Mouse (Mus musculus) testis, adult 2 months (tissue): ENCODE results near the gene Actl11. TPM values are rescaled to one million over a fixed set of nuclear protein-coding genes. Genes with fewer than 3 reads are reported as not detected.

Experiments
- H3K27ac ChIP-seq: fragments of 200-500 bp; 2 replicates; pipeline ENCODE4 v1.5.1; 2012; ENCODE audit warnings: low read depth, low read length; ENCODE audit not compliant: control insufficient read depth, insufficient read depth
- H3K27me3 ChIP-seq: fragments of 200-500 bp; 2 replicates; pipeline ENCODE4 v1.6.1; 2012; ENCODE audit warnings: mild to moderate bottlenecking, low read length, moderate library complexity; ENCODE audit not compliant: control insufficient read depth, insufficient read depth
- H3K36me3 ChIP-seq: fragments of 200-500 bp; 2 replicates; pipeline ENCODE4 v1.6.1; 2012; ENCODE audit warnings: mild to moderate bottlenecking, low read length; ENCODE audit not compliant: control insufficient read depth, insufficient read depth
- H3K4me1 ChIP-seq: fragments of 200-500 bp; 2 replicates; pipeline ENCODE4 v1.6.1; 2012; ENCODE audit warnings: low read length; ENCODE audit not compliant: control insufficient read depth, insufficient read depth
- H3K4me3 ChIP-seq: fragments of 200-500 bp; 2 replicates; pipeline ENCODE4 v1.5.1; 2012; ENCODE audit warnings: low read depth, mild to moderate bottlenecking, low read length, moderate library complexity, mixed read lengths; ENCODE audit not compliant: control insufficient read depth
- CTCF ChIP-seq: fragments of 200-500 bp; IDR thresholded peaks from 2 replicates; pipeline ENCODE4 v1.5.1; 2012; ENCODE audit warnings: low read depth, mild to moderate bottlenecking, inconsistent platforms, low read length, moderate library complexity; ENCODE audit not compliant: control insufficient read depth, insufficient read depth, insufficient replicate concordance
- POLR2A ChIP-seq: fragments of 200-500 bp; IDR thresholded peaks from 2 replicates; pipeline ENCODE4 v1.6.1; 2012; ENCODE audit warnings: low read depth, mild to moderate bottlenecking, inconsistent platforms, low read length, moderate library complexity; ENCODE audit not compliant: control insufficient read depth
- polyA plus RNA-seq: library from polyadenylated mRNA; depleted of rRNA; stranded (reverse); fragments of >200 nt; gene quantifications from 2 replicates; pipeline ENCODE4 v1.2.3, GENCODE M21; 2012

The Actl11 gene
- polyA plus RNA-seq, 1 experiment, result 372 TPM

DNA sequence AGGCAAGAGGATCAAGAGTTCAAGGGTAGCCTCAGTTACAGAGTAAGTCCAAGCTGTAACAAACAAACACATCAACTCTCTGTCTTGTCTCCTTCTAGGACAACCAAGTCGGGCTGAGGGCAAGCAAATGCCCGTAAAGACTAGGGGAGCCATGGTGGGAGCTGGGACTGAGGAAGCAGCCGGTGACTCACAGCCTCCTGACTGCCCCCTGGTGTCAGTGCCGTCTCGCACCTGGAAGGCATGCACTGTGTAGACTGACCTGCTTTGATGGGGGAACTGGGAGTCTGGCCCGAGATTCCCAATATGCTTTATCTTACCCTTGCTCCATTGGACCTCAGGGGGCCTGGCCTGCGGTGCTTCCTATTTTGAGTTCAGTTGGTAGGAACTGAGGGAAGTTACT lies 5.2 kb upstream of the Actl11 start:
- TF ChIP-seq POLR2A (no peak), CTCF (peak; percentile 46; the same call in 1 of the 2 replicates)
- Histone ChIP-seq H3K27ac (no peak overlapping the region), H3K27me3 (no peaks in the 10 kb centered on the region), H3K4me3 (no peak overlapping the region), H3K36me3 (no peaks in the 10 kb centered on the region), H3K4me1 (peaks cover 7% of the 10 kb centered on the region)

DNA sequence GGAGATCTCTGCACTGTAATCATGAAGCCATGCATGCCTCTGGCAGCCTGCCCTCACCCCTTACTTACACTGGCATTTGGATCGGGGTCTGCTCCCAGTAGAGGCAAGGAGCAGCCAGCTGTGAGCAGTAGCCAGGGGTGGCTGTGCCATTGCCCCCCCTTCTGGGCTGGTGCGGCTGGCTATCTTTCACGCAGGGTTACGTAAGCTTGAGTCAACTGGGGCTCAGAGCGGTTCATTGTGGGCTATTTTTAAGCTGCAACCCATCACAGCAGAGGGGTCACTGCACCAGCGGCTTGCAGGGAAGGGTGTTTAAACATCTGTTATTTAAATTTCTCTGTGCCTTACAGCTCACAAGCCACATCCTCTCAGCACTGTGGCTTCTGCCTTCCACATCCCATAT lies 4.3 kb upstream of the Actl11 start:
- Histone ChIP-seq H3K4me3 (no peak overlapping the region), H3K27me3 (no peaks in the 10 kb centered on the region), H3K4me1 (peaks cover 4% of the 10 kb centered on the region), H3K36me3 (no peaks in the 10 kb centered on the region), H3K27ac (no peak overlapping the region)
- no peak for TF ChIP-seq CTCF
- TF ChIP-seq POLR2A, result no peak

DNA sequence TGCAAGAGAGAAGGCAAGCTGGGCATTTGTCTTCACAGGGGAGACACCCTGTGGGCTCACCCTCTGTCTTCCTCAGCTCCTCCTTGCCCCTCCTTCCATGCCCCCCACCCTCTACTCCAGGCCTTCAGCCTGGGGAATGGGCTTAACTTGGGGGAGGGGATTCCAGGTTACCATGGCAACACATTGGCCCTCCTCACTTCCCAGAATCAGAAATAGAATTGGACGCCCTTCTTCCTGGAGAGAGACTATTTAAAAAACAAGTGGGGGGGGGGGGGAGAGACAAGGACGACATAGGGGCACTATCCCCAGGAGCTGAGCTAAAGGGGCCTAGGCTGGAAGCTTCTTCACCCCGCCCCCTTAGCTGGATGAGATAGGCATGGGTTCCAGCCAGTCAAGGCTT lies 3.0 kb upstream of the Actl11 start:
- Histone ChIP-seq H3K4me1 (peaks cover 4% of the 10 kb centered on the region), H3K36me3 (no peaks in the 10 kb centered on the region), H3K27me3 (no peaks in the 10 kb centered on the region), H3K4me3 (no peak overlapping the region; the same call in none of the 2 replicates), H3K27ac (no peak overlapping the region)
- TF ChIP-seq POLR2A (no peak), CTCF (no peak)

DNA sequence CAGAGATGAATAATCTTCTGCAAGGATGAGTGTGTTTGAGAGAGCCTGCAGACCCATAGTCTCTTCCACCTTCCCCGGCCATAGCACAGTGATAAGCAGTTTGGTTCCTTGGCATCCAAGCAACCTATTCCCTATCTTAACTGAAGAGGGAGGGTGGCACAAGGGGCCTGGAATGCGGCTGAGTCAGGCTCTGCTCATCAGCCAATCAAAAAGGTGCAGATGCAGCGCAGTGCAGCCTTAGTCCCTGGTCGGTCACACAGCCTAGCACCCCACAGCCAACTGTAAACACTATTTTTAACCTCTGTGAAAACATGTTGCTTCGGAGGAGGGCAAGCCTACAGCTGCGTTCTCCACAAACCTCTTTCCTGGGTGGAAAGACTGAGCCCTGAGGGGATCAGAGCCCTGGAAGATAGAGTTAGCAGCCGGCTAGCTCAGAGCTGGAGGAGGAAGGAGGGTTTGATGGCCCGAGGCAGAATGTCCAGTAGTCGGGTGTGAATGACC lies 1.3 kb upstream of the Actl11 start:
- Histone ChIP-seq H3K36me3 (no peaks in the 10 kb centered on the region), H3K27ac (no peak overlapping the region), H3K4me1 (peaks cover 4% of the 10 kb centered on the region), H3K4me3 (peak overlapping the region; percentile 75), H3K27me3 (no peaks in the 10 kb centered on the region)
- TF ChIP-seq CTCF (no peak), POLR2A (no peak)

DNA sequence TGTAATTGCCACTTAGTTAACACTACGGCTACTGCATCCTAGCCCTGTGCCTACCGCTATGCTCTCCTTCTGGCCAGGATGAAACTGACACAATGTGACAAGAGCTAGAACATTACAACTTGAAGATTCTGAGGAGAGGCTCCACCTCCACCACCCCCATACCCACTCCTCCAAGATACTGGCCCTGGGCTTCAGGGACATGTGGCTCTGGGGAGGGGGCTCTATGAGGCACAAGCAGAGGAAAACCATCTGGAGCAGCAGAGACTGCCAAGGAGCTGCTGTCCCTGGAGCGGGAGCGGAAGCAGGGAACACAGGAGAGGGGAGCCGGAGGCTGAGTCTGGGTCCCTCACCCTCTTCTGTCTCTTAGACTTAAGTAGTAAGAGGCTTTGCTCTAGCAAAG lies 520 bp upstream of the Actl11 start:
- H3K4me3 ChIP-seq, result peak overlapping the region; percentile 84
- no peak for TF ChIP-seq CTCF
- no peak for TF ChIP-seq POLR2A
- no peaks in the 10 kb centered on the region for H3K27me3 ChIP-seq
- H3K36me3 ChIP-seq, result no peaks in the 10 kb centered on the region
- peak overlapping the region; percentile 44 for H3K27ac ChIP-seq
- H3K4me1 ChIP-seq, result peaks cover 4% of the 10 kb centered on the region

DNA sequence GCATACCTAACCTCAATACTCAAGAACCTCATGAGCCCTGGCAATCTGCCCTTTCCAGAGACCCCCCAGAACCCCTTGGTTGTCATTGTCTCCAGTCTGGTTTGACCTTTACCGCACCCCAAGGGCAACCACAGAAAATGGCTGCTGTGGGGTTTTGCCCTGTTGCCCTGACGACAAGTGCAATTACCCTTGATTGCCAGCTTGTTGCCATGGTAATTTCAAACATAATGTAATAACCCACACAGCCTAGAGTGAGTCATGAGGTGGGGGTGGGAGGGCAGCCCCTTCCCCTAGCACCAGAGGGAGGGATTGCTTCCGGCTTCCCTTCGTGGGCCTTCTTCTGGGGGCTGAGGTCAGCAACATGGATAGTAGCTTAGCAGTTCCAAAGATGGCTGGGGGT lies 4.0 kb downstream of the Actl11 start:
- TF ChIP-seq CTCF, result no peak
- no peak for TF ChIP-seq POLR2A
- Histone ChIP-seq H3K36me3 (no peaks in the 10 kb centered on the region), H3K4me1 (peaks cover 17% of the 10 kb centered on the region), H3K27me3 (no peaks in the 10 kb centered on the region), H3K4me3 (peak overlapping the region; percentile 84), H3K27ac (no peak overlapping the region)

DNA sequence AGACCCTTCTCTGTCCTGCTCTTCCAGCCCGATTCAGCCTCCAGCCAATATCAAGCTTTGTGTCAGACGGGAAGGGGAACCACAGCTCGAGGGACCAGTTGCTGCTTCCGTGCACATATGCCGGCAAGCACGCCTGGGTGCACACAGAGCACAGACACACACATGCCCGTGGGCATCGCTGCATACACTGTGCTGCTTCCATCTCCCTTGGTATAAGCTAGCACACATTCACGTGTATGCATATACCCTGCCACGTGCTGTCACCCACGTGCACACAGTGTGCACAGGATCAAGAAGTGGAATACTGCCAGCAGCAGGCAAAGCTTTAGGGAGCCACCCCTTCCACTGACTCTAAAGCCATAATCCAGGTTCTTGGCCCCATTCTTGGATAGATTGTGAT lies 5.9 kb downstream of the Actl11 start:
- H3K36me3 ChIP-seq, result no peaks in the 10 kb centered on the region
- H3K4me1 ChIP-seq, result peaks cover 13% of the 10 kb centered on the region
- H3K27ac ChIP-seq, result no peak overlapping the region
- no peak for TF ChIP-seq CTCF
- no peak for TF ChIP-seq POLR2A
- no peaks in the 10 kb centered on the region for H3K27me3 ChIP-seq
- no peak overlapping the region for H3K4me3 ChIP-seq

DNA sequence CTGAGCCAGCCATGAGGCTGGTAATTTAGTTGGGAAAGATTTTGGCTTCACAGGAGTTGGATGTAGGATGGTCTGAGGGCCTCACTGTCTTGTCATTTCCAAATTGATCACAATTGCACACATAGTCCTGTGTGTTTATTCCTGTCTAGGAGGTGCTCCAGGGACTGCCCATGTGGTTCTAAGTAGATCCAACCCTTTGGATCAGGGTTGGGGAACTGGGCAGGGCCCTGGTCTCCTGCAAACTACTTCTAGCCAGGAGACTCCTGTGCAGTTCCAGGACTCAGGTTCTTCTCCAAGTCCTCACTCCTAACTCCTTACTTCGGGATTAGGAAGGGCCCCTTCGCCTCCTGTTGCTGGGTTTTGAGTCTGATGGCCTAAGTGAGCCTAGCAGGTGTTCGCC lies 7.1 kb downstream of the Actl11 start, which contains the start of gene Camkv:
Gene Camkv (plus strand): TSS at position 301 of the 400 bp plus-strand sequence.
- Histone ChIP-seq H3K27me3 (no peaks in the 10 kb centered on the region), H3K27ac (no peak within 1 kb of the TSS), H3K4me3 (peak within 1 kb of the TSS; percentile 86), H3K36me3 (no peaks in the 10 kb centered on the region), H3K4me1 (peaks cover 13% of the 10 kb centered on the region)
- TF ChIP-seq CTCF (no peak), POLR2A (no peak)
